Mouse (Mus musculus) left cerebral cortex, adult 8-10 months (tissue): ENCODE measurements around the gene Ptpro. TPM values are rescaled to one million over a fixed set of nuclear protein-coding genes. Genes with fewer than 3 reads are reported as not detected.

ENCODE experiments used
- DNase-seq, 2 experiments: peaks; one replicate each; pipeline ENCODE4 v3.0.0; 2022; ENCODE audit warnings: low spot score in 2 of 2
- total RNA-seq, 4 experiments: library from RNA; stranded (reverse); gene quantifications; 2 replicates each; pipeline ENCODE4 v1.2.4; 2022

The Ptpro gene
- total RNA-seq, 4 experiments from 2014 or later, result 21.6 to 31.7 (median 27.7) TPM

- no peak for DNase-seq
These were observed 40.3 kb downstream of the Ptpro start for GRCm38 (mm10) chr6:137292421-137292820.

GRCm38 (mm10) chr6:137294973-137295820, 43.1 kb downstream of the Ptpro start:
- DNase-seq, result no peak

- no peak for DNase-seq
These were observed 50.4 kb downstream of the Ptpro start for GRCm38 (mm10) chr6:137302561-137302960.

DNA sequence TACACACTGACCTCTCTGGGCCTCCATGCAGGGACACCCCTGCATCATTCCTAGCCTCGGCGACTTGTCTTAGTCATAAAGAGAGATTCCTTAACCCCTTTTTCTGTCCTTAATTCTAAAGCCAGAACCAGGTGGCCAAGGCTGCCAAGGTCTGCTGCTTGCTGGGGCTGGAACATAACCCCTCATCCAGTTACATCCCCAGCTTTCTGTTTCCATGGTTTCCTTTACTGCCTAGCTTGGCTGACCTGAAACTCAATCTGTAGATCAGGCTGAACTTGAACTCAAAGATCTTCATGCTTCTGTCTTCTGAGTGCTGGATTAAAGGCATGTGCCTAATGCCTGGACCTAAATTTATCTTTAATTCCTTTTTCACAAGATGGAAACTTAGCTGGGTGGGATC, 51.7 kb downstream of the Ptpro start:
- DNase-seq, result no peak

GRCm38 (mm10) chr6:137315265-137315664, 63.1 kb downstream of the Ptpro start:
- no peak for DNase-seq

GRCm38 (mm10) chr6:137316358-137316757, 64.2 kb downstream of the Ptpro start:
- no peak for DNase-seq

GRCm38 (mm10) chr6:137317509-137317908, 65.4 kb downstream of the Ptpro start:
- no peak for DNase-seq

DNA sequence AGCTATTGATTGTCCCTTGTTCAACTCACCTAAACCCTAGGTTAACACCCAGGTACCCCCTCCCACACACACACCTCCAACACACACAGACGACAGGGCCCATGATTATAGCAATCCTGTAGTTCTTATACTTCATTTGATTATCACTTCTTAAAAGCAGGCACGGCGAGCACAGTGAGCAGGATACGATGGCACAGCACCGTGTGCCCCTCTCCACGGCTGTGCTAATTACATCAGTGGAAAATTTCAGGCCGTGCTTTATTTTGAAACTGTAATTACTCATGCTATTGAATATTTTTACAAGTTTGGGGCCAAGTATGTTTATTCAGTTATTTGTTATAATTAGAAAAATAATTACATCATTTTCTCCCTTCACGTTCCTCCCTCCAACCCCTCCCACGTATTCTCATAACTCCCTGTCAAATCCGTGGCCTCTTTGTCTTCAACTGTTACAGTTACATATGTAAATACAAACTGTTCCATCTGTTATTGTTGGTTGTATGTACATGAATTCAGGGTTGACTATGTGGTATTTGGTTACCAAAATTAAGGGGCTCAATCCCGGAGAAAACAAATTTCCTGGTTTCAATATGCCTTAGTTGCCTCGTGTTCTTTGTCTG, 66.2 kb downstream of the Ptpro start:
- DNase-seq, result no peak

DNA sequence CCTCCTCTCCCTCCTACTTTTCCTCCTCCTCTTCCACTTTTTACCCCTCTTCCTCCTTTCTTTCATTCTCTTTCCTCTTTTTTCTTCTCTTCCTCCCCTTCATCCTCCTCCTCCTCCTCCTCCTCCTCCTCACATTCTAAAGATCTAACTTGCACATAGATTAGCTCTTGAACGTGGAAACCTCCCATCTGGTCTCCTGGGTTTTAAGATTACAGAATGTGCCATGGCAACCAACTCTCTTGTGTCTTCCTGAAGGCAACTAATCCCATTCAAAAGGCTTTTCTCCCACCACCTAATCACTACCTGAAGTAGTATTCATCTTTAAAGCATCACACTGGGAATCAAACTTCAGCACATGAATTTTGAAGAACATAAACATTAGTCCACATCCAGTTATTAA, 67.5 kb downstream of the Ptpro start:
- DNase-seq, result no peak

- no peak for DNase-seq
These were observed 75.6 kb downstream of the Ptpro start for GRCm38 (mm10) chr6:137327718-137328117.

GRCm38 (mm10) chr6:137328228-137328627, 76.1 kb downstream of the Ptpro start:
- no peak for DNase-seq

DNA sequence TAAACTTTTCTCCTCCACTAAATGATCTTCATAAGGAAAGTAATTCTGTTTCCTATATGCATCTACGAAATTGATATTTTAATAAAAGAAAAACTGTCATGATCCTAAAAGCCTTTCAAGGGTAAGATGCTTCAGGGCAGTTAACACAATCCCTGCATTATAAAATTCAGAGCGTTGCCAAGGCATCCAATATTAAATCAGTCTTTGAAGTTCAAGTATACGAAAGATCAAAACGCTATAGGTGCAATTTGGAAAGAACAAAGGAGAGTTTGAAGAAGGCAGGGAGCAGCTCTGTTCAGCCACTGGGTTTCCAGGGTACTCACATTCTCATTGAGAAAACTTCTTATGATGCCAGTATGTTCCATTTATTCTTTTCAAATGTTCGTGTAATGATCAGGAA, 78.7 kb downstream of the Ptpro start:
- DNase-seq, result no peak

DNA sequence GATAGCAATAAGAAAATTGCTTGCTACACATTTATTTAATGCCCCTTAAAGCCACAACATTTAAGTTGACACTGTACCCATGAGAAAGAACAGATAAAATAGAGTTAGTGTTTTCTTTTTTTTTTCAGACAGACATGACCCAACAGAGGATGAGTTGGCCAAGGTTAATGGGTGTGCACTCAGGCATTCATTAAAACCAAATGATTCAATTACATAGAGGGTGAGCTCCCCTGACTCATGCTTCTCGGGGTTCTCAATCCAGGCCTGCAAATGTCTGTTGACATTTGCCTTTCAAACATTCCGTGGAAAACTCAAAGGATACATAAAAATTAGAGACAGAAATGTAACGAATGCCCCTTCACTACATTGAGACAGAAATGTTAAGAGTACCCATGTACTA, 79.7 kb downstream of the Ptpro start:
- DNase-seq, result no peak

- DNase-seq, result no peak
These were observed 87.0 kb downstream of the Ptpro start for GRCm38 (mm10) chr6:137339071-137339470.

DNA sequence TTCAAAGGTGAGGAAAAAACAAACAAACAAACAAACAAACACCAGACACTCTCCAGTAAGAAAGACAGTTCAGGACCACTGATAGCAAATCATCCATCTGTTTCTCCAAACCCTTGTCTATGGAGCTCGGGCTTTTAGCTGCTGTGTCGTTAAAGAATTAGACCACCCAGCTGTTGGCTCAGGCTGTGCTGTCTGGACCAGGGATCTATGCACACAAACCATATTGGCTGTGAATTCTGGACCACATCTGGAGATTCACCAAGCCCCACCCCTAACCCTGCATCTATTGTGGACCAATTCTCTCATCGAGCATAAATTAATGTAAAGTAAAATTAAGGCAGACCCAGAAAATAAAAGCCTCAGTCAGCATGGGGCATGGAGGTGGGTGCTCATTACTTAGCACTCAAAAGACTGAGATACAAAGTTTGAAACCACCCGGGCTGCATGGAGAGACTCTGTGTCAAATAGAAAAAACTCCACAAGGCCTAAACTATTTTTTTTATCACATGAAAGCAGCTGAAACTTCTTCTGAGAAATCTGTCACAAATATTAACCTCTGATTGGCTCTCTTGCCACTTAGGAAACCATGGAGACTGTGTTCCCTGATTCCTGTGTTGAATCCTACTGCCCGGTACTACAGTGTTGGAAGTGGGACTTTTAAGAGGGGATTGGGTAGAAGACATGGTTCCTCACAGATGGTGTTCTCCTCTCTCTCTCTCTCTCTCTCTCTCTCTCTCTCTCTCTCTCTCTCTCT, 91.7 kb downstream of the Ptpro start:
- no peak for DNase-seq

GRCm38 (mm10) chr6:137360166-137360565, 108.0 kb downstream of the Ptpro start:
- DNase-seq, result no peak

DNA sequence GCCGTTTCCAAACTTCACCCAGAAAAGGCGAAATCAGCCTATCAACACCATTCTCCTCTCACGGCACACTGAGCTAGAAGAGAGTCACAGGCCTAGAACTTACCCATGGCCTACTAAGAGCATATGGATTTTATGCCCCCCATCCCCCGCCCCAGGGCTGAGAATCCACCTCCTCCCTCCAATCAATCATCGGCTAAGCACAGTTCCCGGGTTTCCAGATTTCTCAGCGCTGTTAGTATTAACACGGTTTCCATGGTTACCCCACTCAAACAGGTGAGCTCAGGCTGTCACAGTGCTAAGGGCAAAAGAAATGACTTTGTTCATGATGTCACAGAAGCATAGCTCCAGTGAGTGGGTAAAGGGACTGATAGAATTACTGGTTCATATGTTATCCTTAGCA, 110.1 kb downstream of the Ptpro start:
- DNase-seq, result peak in 1 of 2 experiments; percentile 19

DNA sequence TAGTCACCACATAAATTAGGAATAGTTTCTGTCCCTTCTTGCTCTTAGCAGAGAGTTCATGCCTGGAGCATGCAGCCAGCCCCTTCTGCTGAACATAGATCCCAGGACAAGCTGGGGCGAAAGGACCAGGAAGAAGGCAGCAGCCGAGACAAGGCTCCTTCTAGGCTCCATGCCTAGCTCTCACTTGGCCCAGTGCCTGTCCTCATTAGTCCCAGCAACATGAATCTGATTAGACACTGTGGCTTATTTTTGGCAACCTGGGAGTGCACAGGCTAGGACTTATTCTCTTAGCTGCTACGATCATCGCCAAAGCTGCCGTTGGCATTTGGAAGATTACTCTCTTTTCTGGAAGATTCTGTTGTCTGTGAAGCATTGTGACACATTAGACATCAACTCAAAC, 112.6 kb downstream of the Ptpro start:
- peak; percentile 14 to 69 for DNase-seq

DNA sequence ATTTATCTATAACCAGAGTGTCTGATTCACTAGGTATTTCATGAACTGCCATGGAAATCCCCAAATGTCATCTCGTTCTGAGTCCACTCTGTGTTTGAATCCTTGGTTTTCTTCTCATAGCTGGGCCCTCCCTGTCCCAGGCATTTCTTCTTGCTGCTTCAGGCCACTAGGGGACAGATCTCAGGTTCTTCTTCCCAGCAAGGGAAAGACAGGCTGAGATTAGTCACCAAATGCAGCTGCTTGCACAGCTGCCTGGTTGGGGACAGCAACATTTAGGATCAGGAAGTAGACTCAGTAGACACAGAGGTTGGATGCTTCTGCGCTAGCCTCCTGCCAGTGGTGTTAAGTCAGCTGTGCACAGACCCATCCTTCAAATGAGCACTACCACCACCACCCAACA, 113.5 kb downstream of the Ptpro start:
- no peak for DNase-seq

GRCm38 (mm10) chr6:137370745-137371144, 118.6 kb downstream of the Ptpro start:
- DNase-seq, result no peak

DNA sequence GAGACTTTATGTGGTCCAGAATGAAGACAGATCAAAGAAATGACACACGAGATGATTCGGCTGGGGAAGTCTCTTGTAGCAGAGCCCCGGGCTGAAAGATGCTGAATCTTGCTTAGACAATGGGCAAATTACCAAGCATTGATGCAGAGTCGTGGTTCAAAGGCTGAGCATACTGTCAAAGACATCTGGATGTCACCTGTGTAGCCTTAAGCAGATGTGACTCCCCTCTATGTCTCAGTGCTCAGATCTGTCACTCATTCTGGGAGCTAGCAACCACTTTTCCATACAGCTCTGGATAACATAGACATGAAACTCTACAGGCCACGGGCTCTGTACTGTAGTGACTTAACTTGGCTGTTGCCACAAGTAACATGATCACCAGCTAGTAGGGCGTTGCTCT, 119.3 kb downstream of the Ptpro start:
- no peak for DNase-seq

GRCm38 (mm10) chr6:137373920-137374319, 121.8 kb downstream of the Ptpro start:
- DNase-seq, result no peak
